Mouse (Mus musculus) 416B (cell line): ENCODE results near the gene Rgs6.
A peak's percentile ranks its signal among the peaks of the same experiment; 100 is the strongest.

Experiments used
- DNase-seq: peaks from one replicate; pipeline ENCODE4 v3.0.0; 2011; ENCODE audit warnings: low read depth

Rgs6 gene

DNA sequence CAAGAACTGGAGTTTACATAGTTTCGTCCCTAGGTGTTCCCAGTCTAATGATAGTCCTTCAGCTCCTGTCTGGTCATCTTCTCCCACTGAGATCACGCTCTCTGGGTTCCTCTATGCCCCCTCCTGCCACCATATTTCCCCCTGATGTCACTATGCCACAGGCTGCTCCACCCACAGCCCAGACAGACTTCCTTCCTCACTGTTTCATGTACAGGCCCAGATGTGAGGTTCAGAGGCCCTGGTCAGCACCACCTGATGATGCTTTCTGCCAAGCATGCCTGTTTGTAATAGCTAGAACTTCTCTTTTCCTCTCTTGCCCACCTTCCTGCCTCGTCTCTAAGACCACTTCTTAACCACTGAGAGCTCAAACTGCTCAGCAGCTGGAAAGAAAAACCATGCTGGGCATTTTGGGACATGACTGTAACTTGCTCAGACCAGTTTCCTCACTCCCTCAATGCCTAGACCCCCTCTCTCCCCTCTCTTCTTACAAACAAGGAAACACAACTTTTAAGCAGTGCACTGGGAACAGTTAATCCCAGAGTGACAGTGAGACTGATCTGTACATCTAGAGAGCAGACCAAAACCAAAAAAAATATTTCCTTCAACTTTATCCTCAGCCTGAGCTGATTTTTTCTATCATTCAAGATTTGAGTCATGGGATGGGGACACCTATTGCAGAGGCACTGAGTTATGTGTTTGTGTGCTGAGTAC is 446.9 kb downstream of the Rgs6 start:
- DNase-seq: no peak

DNA sequence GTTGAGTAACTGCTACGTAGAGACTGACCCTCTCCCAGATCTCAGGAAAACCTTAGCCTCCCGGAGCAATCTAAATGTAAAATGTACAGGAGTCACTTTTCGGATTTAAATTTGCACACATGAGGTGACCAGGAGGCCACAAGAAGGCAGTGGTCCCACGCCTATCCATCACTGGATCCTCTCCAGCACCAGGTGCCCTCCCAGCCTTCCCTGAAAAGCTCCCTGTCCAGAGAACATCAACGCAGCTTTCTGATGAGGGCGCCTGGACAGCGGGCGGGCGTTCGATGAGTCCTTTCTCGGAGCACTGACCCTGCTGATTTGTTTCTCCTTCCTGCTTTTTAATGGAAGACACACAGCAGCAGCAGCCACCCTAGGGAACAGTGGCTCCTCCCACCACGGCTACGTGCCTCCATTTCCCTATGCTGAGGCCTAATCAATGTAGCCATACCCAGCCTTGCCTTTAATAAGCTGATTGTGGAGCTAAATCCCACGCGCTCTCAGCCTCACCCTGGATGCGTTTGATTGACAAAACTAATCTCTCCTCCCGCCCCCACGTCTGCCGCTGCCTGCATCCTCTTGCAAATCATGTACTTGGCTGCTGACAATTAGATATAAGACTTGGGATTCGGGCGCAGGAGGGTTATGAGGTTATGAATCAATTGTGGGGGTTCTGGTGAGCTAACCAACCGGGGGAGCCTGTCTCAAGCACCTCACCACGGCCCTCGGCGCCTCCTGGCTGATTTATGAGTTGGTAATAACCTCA is 449.9 kb downstream of the Rgs6 start:
- no peak for DNase-seq

- DNase-seq: no peak
Measured at GRCm38 (mm10) chr12:83038779-83039178, 450.7 kb downstream of the Rgs6 start.

- no peak for DNase-seq
Measured at GRCm38 (mm10) chr12:83039859-83040258, 451.8 kb downstream of the Rgs6 start.

GRCm38 (mm10) chr12:83043980-83044620 is 456.0 kb downstream of the Rgs6 start:
- DNase-seq: no peak

DNA sequence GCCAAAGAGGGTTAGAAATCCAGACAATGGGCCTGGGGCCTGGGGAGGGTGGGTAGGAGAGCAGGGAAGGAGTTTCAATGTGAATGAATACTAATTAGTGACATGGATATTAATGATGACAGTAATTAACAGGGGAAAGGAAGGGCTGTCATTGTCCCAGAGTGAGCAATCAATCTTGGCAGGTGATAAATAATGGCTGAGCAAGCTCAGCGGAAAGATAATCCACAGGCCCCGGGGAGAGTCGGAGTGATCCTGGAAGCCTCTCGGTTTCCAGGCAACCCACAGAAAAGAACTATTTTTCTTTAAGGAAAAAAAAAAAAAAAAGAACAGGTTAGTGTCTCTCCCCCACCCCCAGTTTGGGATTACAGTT is 456.5 kb downstream of the Rgs6 start:
- DNase-seq: no peak

DNA sequence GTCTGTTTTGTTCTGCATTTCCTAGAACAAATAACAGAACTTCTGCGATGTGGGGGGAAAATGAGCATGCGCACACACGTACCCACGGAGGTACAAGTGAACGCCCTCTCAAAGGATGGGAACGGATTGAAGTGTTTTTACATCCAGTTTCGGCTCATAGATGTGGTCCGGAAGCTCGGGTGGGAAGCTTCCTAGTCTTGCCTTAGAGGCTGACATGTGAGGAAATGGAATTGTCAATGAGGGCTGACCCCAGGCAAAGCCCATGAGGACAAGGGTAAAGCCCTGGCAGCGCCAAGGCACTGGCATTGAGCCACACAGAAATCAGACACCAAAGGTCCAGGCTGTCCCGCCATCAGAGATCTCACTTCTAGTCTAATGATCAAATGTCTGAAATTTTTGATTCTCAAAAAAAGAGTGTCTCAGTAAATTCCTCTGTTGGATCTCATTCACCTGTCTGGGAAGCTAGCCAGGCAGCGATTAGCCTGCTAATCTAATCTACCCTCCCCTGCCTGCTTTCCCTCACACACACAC is 457.0 kb downstream of the Rgs6 start:
- DNase-seq: no peak

GRCm38 (mm10) chr12:83046734-83047133 is 458.6 kb downstream of the Rgs6 start:
- DNase-seq: no peak

- no peak for DNase-seq
Measured at GRCm38 (mm10) chr12:83047710-83048109, 459.6 kb downstream of the Rgs6 start.

DNA sequence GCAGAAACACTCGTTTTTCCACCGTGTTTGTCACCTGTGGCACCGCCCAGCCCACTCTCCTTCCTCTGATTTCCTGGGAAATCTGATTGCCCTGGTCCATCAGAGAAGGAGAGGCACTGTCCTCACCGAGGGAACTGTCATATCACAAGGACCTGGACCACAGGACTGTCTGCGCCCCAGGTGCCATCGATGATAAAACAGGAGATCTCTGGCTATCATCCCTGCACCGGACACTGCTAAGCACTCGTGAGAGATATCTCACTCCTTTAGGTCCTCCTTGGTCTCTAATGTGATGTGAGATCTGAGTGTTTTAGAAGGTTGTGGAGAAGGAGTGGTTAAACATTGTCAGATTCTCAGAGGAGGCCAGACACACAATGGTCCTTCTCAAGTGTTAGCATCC is 462.4 kb downstream of the Rgs6 start:
- DNase-seq: no peak

GRCm38 (mm10) chr12:83052391-83052790 is 464.3 kb downstream of the Rgs6 start:
- DNase-seq: no peak

GRCm38 (mm10) chr12:83055690-83056089 is 467.6 kb downstream of the Rgs6 start:
- DNase-seq: no peak

DNA sequence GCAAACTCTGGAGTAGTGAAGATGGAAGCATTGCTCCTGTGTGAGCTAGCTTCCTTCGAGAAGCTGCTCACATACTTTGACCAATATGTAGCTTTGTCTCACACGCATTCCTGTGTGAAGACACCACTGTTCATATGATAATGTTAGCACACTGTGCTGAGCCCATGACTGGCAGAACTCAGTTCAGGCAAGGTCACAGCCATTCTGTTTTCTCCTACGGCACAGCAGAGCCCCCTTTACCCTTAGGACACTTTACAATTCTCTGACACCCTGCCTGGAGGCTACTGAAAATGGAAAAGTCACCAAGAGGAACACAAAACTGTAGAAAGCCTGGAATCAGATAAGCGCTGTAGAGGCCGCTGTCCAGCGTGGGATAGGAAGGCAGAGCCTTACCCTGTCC is 478.3 kb downstream of the Rgs6 start:
- DNase-seq: no peak

GRCm38 (mm10) chr12:83070848-83071247 is 482.8 kb downstream of the Rgs6 start:
- no peak for DNase-seq

DNA sequence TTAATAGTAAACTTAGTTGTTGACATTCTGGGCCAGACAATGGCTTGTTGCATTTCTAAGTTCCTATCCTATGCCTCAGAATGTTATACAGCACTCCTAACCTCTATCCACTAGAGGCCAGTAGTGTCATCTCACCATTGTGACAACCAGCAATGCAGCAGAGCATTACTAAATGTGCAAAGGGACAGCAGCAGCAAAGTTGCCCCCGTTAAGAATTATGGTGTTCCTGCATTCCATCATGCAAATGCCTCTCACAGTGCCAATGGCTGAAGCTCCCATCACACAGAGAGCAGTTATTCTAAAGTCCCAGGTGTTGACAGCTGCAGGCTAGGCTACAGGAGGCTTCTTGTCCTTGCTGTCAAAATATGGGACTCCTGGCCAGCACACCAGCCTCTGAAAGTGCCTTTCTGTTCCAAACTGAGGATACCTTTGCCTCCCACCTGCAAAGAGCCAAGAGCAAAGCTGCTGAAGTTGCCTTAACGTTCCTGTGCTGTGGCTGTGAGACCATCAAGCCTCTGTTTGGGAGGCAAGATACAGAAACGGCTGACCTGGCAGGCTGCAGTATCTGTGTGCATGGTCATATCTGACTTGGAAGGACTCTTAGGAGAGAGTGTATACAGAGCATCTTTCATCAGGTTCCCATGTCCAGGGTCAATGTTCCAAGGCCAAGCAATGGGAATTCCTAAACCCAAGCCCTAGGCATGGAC is 484.2 kb downstream of the Rgs6 start:
- peak; percentile 11 for DNase-seq

DNA sequence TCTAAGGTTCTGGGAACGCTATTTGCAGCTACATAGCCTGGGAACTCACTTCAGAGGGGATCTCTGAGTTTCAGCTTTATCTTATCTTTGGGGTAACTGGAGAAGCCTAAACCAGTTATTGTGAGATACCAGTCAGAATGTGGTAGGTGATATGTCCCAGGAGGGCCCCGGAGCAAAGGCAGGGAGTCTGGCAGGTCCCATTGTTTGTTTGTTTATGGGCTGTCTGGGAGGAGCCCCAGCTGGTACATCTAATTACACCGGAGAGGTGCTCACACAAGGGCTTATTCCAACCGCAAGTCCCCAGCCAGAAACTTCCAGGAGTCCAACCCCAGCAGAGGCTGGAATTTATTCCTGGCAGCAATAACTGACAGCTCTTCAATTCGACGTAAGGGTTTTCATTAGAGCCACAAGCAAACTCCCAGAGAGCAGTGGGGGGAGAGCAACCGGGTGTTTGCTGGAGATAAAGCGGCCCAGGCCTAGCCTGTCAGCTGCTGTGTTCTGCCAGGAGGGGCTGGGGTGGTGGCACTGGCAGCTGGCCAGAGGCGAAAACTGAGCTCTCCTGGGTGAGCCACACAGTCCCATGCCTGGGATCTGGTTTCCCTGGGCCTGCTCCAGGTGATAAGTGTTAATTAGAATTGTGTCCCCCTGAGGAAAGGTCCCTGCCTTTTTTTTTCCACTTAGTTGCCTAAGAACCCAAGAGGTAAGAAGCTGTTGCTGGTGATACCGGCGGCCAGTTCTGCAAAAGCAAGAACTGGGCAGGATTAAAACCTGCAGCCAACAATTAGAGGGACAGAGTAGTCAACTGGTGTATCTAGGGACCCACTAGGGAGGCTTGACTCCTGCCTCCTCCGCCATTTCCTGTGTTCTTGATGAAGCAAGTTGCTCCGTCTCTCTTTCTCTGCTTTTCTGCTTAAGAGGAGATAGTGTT is 485.1 kb downstream of the Rgs6 start:
- DNase-seq: no peak

- no peak for DNase-seq
Measured at GRCm38 (mm10) chr12:83073879-83074368, 485.8 kb downstream of the Rgs6 start.

DNA sequence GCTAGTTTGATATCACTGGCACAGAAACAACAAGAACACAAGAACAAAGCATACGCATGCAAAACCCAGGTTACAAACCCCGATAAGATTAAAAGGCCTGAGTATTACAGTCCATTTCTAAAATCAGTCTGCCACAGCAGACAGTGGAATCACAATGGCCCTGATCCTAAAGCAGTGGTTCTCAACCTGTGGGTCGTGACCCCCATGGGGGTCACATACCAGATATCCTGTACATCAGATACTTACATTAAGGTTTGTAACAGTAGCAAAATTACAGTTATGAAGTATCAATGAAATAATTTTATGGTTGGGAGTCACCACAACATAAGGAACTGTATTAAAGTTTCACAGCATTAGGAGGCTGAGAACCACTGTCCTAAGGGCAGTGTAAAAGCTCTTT is 488.1 kb downstream of the Rgs6 start:
- DNase-seq: no peak

GRCm38 (mm10) chr12:83077486-83077885 is 489.4 kb downstream of the Rgs6 start:
- DNase-seq: no peak

GRCm38 (mm10) chr12:83083427-83083826 is 495.3 kb downstream of the Rgs6 start:
- no peak for DNase-seq

- DNase-seq: no peak
Measured at GRCm38 (mm10) chr12:83084614-83085013, 496.5 kb downstream of the Rgs6 start.
